Mouse (Mus musculus) spleen, adult 2 months (tissue): Measurements from ENCODE around the gene Pex7. TPM values are rescaled to one million over a fixed set of nuclear protein-coding genes. Genes with fewer than 3 reads are reported as not detected.

Source experiments
- DNase-seq, 2 experiments: peaks; one replicate each; pipeline versions ENCODE4 v3.0.0 to v3.0.0-alpha.2; 2012 to 2021; ENCODE audit warnings: low spot score in 2 of 2, low read depth in 1 of 2
- H3K27ac ChIP-seq: fragments of 200-500 bp; 2 replicates; pipeline ENCODE4 v1.5.1; 2012; ENCODE audit warnings: low read length, inconsistent platforms; ENCODE audit not compliant: insufficient read depth
- H3K27me3 ChIP-seq: fragments of 200-500 bp; 2 replicates; pipeline ENCODE4 v1.6.1; 2012; ENCODE audit warnings: mild to moderate bottlenecking, moderate library complexity, low read length, inconsistent platforms; ENCODE audit not compliant: control insufficient read depth, insufficient read depth
- H3K36me3 ChIP-seq: fragments of 200-500 bp; 2 replicates; pipeline ENCODE4 v1.6.1; 2012; ENCODE audit warnings: mild to moderate bottlenecking, low read length, inconsistent platforms; ENCODE audit not compliant: control insufficient read depth, insufficient read depth
- H3K4me1 ChIP-seq: fragments of 200-500 bp; 2 replicates; pipeline ENCODE4 v1.6.1; 2011; ENCODE audit warnings: inconsistent platforms; ENCODE audit not compliant: control insufficient read depth, insufficient read depth, insufficient read length
- H3K4me3 ChIP-seq: fragments of 200-500 bp; 2 replicates; pipeline ENCODE4 v1.5.1; 2011; ENCODE audit warnings: mild to moderate bottlenecking, inconsistent platforms; ENCODE audit not compliant: insufficient read depth, insufficient read length; ENCODE audit errors: extremely low read depth
- CTCF ChIP-seq: fragments of 200-500 bp; IDR thresholded peaks from 2 replicates; pipeline ENCODE4 v1.5.1; 2011; ENCODE audit warnings: mild to moderate bottlenecking, inconsistent platforms; ENCODE audit not compliant: insufficient read depth, insufficient read length, insufficient replicate concordance; ENCODE audit errors: extremely low read depth
- POLR2A ChIP-seq: fragments of 200-500 bp; IDR thresholded peaks from 2 replicates; pipeline ENCODE4 v1.6.1; 2011; ENCODE audit warnings: low read depth, low read length, inconsistent platforms
- WGBS: fragments of 180-500 bp; shearing (Covaris S2); methylation state at CpG from one replicate; pipeline ENCODE4 v1.1.7; 2018; 5-methylcytosine and 5-hydroxymethylcytosine counted together
- polyA plus RNA-seq: library from polyadenylated mRNA; depleted of rRNA; stranded (reverse); fragments of >200 nt; gene quantifications from 2 replicates; pipeline ENCODE4 v1.2.3, GENCODE M21; 2012

Pex7 gene
- polyA plus RNA-seq, 1 experiment = 14.9 TPM

DNA sequence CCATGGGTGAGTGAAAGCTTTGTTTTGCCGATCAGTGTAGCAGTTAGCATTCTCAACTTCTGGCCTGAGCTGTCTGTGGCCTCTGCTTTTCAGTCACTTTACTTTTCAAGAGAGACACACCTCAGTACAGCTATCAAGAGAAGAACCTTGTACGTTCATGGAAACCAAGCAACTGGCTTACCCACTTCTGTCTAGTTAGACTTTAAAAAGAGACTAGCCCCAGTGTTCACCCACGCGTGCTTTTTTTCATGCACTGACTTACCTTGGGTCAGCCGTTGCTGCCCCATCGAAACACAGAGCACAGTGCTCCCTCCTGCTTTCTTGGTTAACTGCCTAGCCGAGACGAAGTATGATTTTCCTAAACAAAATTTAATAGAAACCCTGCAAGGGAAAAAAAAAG is 33.1 kb upstream of the Pex7 start:
- no peak for DNase-seq
- Histone ChIP-seq H3K27me3 (no peaks in the 10 kb centered on the region), H3K36me3 (no peaks in the 10 kb centered on the region), H3K27ac (no peak overlapping the region), H3K4me3 (no peak overlapping the region), H3K4me1 (peaks cover 29% of the 10 kb centered on the region)
- 58% methylated on average over 8 of the region's 8 CpGs for WGBS
- no peak for TF ChIP-seq POLR2A
- TF ChIP-seq CTCF = no peak

DNA sequence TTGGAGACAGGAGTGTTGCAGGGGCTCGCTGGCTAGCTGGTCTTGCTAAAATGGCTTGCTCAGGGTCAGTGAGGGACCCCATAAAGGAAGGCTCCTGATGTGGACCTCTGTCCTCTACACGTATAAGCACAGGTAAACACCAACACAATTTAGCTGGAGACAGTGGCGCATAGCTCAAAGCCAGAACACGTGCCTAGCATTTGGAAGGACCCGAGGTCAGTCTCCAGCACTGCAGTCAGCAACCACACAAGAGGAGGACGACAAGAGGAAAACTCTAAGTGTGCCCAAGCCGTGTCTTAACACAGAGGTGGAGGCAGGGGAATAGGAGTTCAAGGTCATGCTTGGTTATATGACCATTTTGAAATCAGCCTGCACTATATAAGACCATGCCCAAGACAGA is 32.6 kb upstream of the Pex7 start:
- Histone ChIP-seq H3K27ac (no peak overlapping the region), H3K27me3 (no peaks in the 10 kb centered on the region), H3K36me3 (no peaks in the 10 kb centered on the region), H3K4me1 (peaks cover 32% of the 10 kb centered on the region), H3K4me3 (no peak overlapping the region)
- WGBS = 83% methylated on average over 7 of the region's 7 CpGs
- DNase-seq = no peak
- TF ChIP-seq CTCF (no peak), POLR2A (no peak)

DNA sequence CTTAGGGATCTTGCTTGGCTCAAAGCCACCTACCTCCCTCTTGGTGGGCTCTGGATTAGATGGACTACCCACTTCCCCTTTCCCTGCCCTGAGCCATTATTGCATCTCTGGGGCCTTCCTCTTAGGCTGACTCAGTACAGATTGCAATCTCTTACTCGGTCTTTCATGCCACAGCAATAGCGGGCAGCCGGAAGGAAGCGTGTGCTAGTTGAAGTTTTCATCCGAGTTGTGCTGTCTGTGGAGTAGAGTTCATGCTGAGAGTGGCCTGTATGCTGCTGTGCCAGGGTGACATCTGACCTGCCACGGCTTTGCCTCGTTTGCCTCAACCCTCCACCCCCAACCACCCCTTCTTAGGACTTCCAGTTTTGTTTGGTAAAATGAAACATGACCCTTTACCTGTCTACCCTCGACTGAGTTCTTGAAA is 31.8 kb upstream of the Pex7 start:
- TF ChIP-seq CTCF (no peak), POLR2A (no peak)
- 6% methylated on average over 8 of the region's 8 CpGs for WGBS
- H3K4me3 ChIP-seq = no peak overlapping the region
- H3K27ac ChIP-seq = peak overlapping the region; percentile 61
- DNase-seq = peak in 1 of 2 experiments; percentile 43
- H3K27me3 ChIP-seq = no peaks in the 10 kb centered on the region
- peaks cover 32% of the 10 kb centered on the region for H3K4me1 ChIP-seq
- H3K36me3 ChIP-seq = no peaks in the 10 kb centered on the region

DNA sequence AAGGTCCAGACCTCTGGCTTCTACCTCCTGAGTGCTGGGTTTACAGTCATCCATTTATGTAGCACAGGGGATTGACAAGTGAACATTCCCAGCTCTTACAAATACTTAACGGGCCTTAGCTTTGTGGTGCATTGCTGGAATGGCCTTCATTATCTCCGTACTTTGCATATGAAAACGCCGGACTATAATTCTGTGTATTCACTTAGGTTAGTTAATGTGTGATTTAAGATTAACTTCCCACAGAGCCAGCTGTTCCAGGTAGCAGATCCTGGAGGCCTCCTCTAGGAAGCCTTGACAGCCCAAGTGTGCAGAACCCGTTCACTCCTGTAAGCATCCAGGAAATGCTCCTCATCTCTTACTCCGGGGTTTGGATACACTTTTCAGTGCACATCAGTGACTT is 31.2 kb upstream of the Pex7 start:
- DNase-seq = no peak
- no peak overlapping the region for H3K27ac ChIP-seq
- H3K4me1 ChIP-seq = peaks cover 32% of the 10 kb centered on the region

DNA sequence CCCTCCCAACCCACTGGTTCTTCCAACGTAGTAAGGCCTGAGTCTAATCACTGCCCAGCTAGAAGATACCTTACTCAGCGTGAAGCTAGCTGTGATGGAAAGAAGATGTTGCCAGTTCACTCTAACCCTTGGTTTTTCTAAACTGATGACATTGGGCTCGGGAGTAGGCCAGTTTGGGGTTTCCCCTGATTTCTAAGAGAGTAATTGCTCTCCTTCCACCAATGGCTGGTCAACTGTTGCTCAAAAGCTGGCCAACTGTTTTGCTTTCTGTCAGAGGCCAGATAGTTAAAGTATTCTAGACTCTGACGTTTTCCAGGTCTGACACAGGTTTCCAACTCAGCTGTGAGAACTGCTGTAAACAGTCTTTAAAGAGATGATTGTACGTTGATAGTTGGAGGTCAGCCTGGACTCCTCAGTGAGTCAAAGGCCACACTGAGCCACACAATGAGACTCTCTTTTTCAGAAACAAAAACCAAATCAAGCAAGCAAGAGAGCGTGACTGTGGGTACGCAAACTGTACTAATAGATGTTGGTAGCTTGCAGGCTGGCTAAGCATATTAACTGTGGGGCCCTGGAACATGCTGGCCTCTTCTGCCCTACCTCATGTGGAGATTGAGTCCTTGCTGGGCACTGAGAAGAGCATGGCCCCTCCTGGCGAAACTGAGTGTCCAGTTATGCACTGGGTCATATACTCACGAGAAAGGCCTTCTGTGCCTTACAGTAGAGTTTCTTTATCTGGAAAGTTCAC is 29.6 kb upstream of the Pex7 start:
- TF ChIP-seq CTCF (no peak), POLR2A (no peak)
- Histone ChIP-seq H3K4me3 (no peak overlapping the region), H3K36me3 (no peaks in the 10 kb centered on the region), H3K4me1 (peaks cover 32% of the 10 kb centered on the region), H3K27ac (0 out of 2 replicates have a peak overlapping the region, but pooled peaks have one; percentile 5), H3K27me3 (no peaks in the 10 kb centered on the region)
- WGBS = 64% methylated on average over 9 of the region's 9 CpGs
- no peak for DNase-seq

More for the DNA sequence above, 31.2 kb upstream of the Pex7 start:
- 67% methylated on average over 6 of the region's 6 CpGs for WGBS
- H3K27me3 ChIP-seq = no peaks in the 10 kb centered on the region
- H3K4me3 ChIP-seq = no peak overlapping the region
- TF ChIP-seq CTCF (no peak), POLR2A (no peak)
- H3K36me3 ChIP-seq = no peaks in the 10 kb centered on the region

DNA sequence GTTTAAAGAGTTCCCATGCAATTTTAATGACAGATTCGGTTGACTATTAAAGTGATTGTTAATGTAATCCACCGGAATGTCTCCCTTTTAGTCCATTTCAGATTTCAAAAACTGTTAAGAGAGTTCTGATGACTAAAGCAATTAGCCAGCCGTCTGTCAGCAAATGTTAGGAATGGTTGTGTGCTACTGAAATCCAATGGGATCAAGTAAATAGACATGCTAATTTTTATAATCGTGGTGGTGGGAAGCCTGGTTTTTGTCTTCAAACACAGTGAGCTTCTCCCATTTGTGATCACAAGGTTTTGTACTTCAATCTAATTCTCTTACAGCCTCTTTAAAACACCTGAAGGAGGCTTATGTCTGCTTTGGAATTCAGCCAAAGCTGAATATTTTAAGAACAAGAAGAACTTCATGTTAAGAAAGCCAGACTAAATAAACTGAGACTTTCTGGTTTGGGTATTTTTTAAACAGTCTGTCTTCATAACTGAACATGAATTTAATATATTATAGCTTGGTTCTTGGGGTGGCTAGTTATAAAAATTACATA is 28.4 kb upstream of the Pex7 start:
- Histone ChIP-seq H3K27me3 (no peaks in the 10 kb centered on the region), H3K36me3 (no peaks in the 10 kb centered on the region), H3K4me1 (peaks cover 27% of the 10 kb centered on the region), H3K4me3 (no peak overlapping the region), H3K27ac (no peak overlapping the region)
- no peak for DNase-seq
- 62% methylated on average over 4 of the region's 4 CpGs for WGBS
- TF ChIP-seq CTCF (no peak), POLR2A (no peak)

DNA sequence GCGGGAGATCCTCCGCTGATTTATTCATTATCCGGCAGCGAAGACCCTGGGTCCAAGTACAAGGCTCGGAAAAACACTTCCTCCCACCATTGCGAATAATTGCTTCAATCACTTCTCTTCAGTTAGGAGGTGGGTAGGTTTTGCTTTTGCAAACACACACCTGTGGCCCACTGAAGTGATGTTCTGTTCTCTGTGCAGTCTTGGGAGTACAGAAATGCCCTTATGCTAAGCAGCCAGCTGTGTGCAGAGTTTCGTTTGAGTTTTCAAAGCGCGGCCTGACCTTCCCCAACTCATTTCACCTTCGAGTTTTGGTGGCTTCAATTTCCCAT is 27.8 kb upstream of the Pex7 start:
- WGBS = 5% methylated on average over 10 of the region's 10 CpGs
- Histone ChIP-seq H3K4me1 (peaks cover 23% of the 10 kb centered on the region), H3K27ac (peak overlapping the region; percentile 83; the same call in 1 of the 2 replicates), H3K4me3 (peak overlapping the region; percentile 98), H3K36me3 (no peaks in the 10 kb centered on the region), H3K27me3 (no peaks in the 10 kb centered on the region)
- no peak for TF ChIP-seq POLR2A
- no peak for TF ChIP-seq CTCF
- no peak for DNase-seq
